Mouse (Mus musculus): ENCODE measurements around the gene Myo18a.

DNA sequence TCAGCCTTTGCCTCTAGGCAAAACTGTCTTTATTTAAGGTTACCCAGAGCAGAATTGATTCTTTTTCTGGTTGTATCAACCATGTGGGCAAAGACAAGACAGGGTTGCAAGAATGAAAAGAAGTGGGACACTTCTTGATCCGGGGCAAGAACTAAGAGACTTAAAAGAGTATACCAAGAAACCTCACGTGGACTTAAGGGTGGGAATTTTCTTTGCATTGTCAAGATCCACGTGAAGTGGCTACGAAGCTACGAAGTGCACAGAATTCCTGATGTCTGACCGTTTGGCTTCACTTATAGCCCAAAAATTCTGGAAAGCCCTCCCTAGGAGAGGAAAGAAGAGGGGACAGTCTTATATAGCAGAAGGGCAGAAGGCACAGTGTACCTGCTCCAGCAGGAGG is 130.2 kb downstream of the Myo18a start:
- no peak for TF ChIP-seq CTCF (IDR thresholded peaks at IDR 0.05; ENCODE audit: low read depth)
- TF ChIP-seq EP300 (optimal IDR thresholded peaks at IDR 0.05): no peak
